Mouse (Mus musculus) MN1 (cell line): Measurements from ENCODE around the gene Wwox.
"Not testable (repeated sequence)": the region's sequence is repeated elsewhere in the genome, so short reads cannot be mapped to it uniquely, and the experiment has no call there.

Experiments used
- DNase-seq: peaks from one replicate; pipeline ENCODE4 v3.0.0-alpha.2; 2016; ENCODE audit warnings: low spot score

Gene Wwox

DNA sequence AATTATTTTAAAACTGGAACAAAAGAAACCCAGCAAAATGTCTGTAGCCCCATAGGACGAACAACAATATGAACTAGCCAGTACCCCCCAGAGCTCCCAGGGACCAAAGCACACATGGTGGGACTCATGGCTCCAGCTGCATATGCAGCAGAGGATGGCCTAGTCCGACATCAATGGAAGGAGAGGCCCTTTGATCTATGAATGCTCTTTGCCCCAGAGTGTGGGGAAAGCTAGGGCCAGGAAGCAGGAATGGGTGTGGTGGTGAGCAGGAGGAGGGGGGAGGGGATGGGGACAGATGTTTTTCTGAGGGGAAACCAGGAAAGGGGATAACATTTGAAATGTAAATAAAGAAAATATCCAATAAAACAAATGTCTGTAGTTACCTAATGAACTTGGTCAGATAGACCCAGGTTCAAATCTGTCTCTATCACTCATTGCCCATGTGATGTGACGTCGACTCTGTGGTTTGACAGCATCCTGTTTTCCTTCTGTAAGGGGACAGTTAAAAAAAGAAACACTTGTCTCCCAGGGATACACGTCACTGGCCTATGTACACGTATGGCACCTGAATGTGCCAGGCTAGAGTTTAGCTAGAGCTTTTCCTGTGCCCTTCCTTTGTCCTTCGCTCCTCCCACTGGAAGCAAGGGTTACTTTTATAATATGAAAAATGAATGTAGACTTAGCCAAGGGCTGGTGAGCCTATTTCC is 362.1 kb downstream of the Wwox start:
- no peak for DNase-seq

- DNase-seq: no peak
Observed at GRCm38 (mm10) chr8:114803113-114803512, 363.7 kb downstream of the Wwox start.

- no peak for DNase-seq
Observed at GRCm38 (mm10) chr8:114806826-114807420, 367.5 kb downstream of the Wwox start.

DNA sequence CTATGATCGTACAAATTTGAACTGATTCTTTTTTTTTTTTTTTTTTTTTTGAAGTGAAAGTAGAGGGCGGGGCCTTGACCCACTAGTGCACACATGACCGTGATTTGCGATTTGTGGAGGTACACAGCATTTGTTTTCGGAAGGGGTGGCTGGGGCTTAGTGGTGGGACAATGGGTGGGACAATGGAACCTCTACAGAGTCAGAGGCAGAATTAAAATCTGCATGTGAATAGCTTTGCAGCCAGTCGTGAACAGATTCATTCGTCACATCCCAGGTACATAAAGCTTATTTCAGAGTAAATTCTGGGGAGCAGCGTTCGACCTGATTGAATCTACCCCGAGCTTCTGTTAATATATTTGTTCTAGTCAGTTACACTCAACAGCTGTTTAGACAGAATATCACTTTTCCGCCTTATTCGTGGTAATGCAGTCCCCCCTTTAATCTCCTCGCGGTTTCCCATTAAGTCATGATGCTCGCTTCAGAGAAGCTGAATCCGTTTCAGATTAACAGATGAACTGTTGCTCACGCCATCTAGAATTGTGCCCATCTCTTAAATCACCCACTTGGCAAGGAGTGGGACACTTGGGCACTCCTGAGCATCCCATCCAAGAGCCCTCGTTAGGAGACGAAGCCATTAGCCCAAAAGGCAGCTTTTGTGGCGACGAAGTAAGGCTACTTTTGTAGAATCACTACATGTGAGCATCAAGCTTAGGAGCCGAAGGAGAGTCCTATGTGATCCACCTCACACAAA is 368.4 kb downstream of the Wwox start:
- DNase-seq: no peak

GRCm38 (mm10) chr8:114810470-114810869 is 371.0 kb downstream of the Wwox start:
- no peak for DNase-seq

GRCm38 (mm10) chr8:114813830-114814229 is 374.4 kb downstream of the Wwox start:
- no peak for DNase-seq

DNA sequence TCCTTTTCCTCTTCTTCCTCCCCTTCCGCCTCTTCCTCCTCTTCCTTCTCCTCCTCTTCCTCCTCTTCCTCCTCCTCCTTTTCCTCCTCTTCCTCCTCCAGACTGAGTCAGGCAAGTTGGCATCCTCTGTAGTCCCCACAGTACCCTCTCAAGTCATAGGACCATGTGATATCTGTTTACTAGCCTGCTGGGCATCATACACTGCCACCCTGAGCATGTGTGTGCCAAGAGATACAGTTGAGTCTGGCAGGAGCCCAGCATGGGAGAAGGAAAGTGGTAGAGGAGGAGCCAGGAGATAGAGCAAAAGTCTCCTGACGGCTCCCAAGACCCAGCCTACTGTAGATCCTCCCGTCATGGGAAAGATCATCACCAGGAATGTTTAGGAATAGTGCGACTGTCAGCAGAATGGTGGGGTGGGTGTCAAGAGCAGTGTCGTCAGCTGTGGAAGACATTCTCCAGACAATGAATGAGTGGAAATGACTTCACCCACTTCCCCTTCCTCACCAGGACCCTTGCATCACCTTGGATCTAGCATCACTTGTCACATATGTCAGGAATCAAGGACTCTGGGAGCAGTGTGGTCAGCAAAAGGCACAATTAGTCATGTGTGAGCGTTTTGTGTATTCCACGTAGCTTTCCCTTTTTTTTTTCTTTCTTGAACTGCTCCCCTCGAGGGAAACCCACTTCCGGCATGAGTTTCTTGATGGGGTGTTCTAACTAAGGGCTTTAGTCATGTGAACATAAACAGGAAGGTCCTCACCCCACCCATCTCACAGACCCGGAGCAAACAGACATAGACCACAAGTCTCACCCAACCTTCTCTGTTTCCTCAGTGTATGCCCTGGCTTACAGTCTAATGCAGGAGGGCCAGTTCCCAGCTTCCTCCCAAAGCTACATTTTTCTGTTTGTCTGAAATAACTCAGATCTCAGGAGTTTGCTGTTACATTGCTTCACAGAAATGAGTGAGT is 375.6 kb downstream of the Wwox start:
- DNase-seq: no peak

DNA sequence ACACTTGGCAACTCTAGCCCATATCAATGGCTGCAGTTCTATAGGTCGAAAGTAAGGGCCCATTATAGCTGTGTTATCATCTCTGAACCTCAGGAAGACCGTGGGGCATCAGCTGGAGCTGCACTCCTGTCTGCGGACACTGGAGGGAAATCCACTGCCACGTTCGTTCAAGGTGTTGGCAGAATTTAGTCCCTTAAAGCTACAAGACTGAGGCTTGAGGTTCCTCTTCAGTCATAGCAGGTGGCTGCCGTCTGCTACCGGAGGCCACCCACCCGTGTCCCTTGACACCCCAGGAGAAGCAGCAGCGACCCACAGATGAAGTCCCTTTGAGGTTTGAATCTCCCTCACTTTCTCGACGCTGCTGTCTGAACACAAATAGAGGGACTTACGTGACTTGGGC is 376.9 kb downstream of the Wwox start:
- no peak for DNase-seq

GRCm38 (mm10) chr8:114816949-114817348 is 377.5 kb downstream of the Wwox start:
- DNase-seq: no peak

GRCm38 (mm10) chr8:114821543-114821942 is 382.1 kb downstream of the Wwox start:
- no peak for DNase-seq

DNA sequence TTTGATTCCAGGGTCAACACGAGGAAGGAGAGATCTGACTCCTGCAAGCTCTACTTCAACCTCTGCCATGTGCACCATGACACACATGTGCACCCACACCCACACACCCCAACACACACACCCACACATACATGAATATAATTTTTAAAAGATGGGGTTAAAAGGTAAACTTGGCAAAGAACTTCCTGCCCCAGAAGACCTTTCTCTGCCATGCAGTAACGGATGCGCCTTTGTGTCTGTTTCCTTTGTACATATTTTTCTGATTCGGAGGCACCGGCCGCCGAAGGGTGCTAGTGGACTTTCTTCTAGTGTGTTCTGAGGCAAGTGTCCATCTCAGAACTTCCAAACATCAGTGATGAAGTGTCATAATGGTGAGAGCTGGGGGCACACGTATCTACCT is 386.0 kb downstream of the Wwox start:
- no peak for DNase-seq

DNA sequence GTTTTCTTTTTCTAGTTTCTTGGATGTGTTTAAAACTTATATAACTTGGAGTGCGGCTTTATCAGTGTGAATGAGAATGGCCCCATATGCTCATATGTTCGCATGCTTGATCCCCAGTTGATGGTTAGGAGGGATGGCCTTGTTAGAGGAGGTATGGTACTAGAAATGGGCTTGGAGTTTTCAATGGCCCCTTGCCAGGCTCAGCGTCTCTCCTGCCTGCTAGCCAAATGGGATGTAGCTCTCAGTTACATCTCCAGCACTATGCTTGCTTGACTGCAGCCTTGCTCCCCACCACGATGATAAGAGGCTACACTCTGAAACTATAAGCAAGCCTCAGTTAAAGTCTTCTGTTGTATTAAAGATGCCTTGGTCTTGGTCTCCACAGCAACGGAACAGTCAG is 387.5 kb downstream of the Wwox start:
- no peak for DNase-seq

DNA sequence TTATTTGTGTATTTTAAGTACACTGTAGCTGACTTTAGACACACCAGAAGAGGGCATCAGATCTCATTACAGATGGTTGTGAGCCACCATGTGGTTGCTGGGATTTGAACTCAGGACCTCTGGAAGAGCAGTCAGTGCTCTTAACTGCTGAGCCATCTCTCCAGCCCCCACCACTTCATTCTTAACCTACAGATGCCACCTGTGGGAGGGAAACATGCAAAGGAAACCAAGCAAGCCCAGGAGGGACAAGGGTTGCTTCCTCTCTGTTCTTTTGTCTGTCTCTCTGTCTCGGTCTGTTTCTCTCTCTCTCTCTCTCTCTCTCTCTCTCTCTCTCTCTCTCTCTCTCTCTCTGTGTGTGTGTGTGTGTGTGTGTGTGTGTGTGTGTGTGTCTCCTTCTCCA is 388.4 kb downstream of the Wwox start:
- DNase-seq: not testable (repeated sequence)

DNA sequence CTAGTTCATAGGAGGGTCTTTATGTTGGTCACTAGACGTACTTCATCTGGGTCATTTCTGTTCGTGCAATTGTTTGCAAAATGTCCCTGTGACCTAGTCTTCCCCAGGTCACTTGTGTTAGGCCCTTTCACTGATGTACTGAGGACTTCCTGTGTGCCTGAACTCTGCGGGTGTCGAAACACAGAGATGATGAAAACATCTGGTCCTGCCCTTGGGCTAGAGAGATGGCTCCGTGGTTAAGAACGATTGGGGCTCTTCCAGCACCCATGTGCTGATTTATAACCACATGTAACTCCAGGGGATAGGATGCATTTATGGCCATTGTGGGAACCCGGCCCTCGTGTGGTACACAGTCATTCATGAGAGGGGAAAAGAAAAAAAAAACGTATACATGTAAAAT is 392.1 kb downstream of the Wwox start:
- DNase-seq: no peak

DNA sequence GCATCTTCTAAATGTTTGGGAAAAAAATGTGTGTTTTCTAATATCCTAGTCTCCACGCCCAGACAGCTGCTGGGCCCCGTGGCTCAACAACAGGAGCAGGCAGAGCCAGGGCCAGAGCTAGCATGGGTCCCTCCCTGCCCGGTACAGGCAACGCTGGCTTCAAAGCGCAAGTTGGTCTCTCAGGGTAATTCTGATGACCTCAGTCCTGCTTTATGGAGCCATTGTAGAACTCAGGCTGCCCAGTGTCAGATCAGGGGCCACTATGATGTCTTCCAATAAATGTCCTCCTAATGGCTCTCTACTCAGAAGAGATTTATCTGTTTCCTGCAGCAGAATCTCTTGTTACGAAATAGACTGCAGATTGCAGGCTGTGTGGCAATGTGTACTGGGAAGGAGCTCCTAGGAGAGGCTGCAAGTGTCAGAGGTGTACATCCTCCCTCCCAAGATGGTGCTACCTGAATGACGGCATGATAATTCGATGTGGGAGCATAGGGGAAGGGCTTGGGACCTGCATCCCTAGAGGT is 392.9 kb downstream of the Wwox start:
- no peak for DNase-seq

DNA sequence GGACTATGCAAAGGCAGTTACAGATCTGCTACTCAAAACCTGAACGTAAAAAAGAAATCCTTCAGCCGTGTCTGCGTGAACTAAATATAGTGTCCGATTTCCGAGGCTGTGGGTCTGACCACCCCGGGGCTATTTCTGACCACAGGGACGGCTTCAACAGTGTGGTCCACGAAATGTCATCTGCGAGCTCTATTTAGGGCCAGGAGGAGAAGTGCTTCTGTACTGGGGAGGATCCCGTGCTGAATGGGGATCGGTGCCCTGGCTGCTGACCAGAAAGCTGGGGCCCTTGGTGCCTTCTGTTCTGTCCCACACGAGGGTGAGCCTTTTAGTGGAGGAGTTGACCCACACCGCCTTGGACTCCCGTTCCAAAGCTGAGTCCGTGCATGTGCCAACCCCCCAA is 395.3 kb downstream of the Wwox start:
- no peak for DNase-seq

DNA sequence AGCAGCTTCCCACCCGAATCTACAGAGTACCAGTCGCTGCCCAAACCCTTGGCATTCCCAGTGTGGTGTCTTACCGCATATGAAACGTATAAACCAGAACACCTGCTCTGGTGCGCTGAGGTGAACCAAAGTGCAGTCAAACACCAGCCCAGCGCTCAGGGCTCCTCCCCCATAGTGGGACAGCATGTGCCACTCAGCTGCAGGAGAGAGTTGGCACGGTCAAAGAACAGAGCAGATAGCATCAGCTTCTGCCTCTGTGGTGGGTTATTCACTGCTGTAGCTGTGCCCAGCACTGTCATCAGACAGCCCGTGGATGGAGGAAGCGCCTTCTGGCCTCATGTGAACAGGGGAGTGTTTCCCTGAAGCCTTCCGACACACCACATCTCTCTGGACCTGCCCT is 400.5 kb downstream of the Wwox start:
- no peak for DNase-seq

DNA sequence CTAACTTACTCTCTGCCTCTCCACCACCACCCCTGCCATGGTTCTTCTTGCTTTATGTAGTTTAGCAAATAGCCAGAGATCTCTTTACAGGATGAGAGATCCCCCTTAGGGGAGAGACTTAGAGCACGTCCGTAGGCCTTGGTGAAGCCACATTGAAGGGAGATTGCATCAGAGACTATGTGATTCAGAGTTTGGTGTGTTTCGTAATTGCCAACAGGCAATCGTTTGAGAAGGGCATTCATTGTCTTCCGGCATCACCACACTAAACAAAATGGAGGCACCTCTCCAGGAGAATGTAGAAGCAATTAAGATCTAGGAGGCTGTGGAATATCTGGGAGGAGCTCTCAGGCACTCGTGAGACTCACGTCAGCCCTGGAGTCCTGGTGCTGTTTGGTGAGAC is 408.2 kb downstream of the Wwox start:
- DNase-seq: no peak

GRCm38 (mm10) chr8:114849461-114849860 is 410.0 kb downstream of the Wwox start:
- DNase-seq: no peak

- DNase-seq: no peak
Observed at GRCm38 (mm10) chr8:114850014-114850870, 410.8 kb downstream of the Wwox start.

DNA sequence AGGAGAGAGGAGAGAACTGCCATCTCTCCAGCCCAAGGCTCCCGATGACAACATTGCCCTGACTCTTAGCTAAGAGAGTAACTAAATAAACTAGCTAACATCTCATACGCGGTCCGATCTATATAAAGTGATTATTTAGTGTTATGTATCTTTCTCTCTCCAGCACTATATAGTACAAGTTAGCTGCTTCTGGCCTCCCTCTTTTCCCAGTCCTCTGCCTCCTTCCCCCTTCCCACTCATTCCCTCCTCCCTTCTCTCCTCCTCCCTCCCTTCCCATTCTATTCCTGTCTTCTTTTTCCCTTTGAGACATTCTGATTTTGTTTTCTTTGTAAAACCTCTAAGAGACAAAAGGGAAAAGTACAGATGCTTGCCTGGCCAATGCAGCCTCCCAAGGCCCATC is 414.3 kb downstream of the Wwox start:
- no peak for DNase-seq
